Comparison of ENCODE assay signal across 8 mouse cellular contexts in the genomic region with DNA sequence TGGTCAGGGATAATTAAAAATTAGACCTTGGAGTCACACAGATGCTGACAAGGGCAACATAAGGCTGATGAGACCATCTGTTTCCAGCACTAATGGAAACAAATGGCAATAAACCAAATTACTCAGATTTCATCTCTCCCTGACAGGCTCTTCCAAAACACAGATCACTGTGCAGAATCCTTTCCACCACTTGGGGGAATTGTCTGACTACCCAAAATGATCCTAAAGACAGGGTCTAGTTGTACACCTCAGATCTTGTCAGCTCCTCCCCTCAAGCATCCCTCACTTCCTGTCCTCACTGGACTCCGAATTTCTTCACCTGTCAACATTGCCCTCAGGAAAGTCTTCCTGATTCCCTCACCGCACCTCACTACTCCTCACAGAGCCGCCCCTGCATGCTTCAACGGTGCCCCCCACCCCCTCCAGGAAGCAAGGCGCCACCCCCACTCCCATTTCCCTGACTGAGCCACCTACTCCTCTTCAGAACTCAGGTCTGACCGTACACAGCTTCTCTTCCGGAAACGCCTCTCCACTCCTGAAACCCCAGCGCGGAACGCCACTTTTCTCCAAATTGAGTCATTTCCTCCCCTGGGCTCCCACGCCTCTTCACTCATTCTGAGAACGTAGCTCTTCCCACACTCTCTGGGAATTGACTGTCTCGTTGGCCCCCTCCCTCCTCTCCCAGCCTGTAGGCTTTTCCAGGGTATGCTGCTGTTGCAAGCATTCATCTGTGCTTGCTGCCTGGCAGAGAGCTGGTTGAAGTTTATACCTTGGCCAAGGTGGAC.
A peak's percentile ranks its signal among the peaks of the same experiment; 100 is the strongest.
DNase-seq lines count a peak whose midpoint lies in the region; ATAC-seq lines count a peak whose summit lies in the region.

No protein-coding gene starts in this region.

- H3K27ac ChIP-seq in kidney, embryonic 15.5 days, result no peak overlapping the region
- no peak overlapping the region for H3K27ac ChIP-seq in limb, embryonic 15.5 days
- H3K27ac ChIP-seq in forebrain, embryonic 14.5 days (ENCODE audit: low read depth, low read length), result no peak overlapping the region

- H3K9ac ChIP-seq in kidney, embryonic 15.5 days, result peak overlapping the region; percentile 15; the same call in 1 of the 2 replicates
- no peak overlapping the region for H3K9ac ChIP-seq in limb, embryonic 15.5 days
- no peak overlapping the region for H3K9ac ChIP-seq in forebrain, embryonic 14.5 days (ENCODE audit: low read length)

- H3K36me3 ChIP-seq in kidney, embryonic 15.5 days, result no peaks in the 10 kb centered on the region
- H3K36me3 ChIP-seq in limb, embryonic 15.5 days, result no peaks in the 10 kb centered on the region
- H3K36me3 ChIP-seq in forebrain, embryonic 14.5 days (ENCODE audit: control insufficient read depth, insufficient read depth, low read length), result no peaks in the 10 kb centered on the region

- WGBS in kidney, embryonic 15.5 days, result 12% methylated on average over 14 of the region's 14 CpGs
- WGBS in limb, embryonic 15.5 days, result 41% methylated on average over 14 of the region's 14 CpGs
- 84% methylated on average over 14 of the region's 14 CpGs for WGBS in forebrain, embryonic 14.5 days

- H3K4me3 ChIP-seq in kidney, embryonic 15.5 days (replicated peaks), result peak overlapping the region; percentile 40
- H3K4me3 ChIP-seq in limb, embryonic 15.5 days, result peak overlapping the region; percentile 18
- no peak overlapping the region for H3K4me3 ChIP-seq in forebrain, embryonic 14.5 days (ENCODE audit: low read depth, low read length)

- no peak for DNase-seq in kidney, adult 9 months
- DNase-seq in ES-CJ7 (ENCODE audit: low read depth, low spot score) (peak; percentile 17), adipocyte (ENCODE audit: low spot score) (no peak)
- peak; percentile 30 to 80 for DNase-seq in frontal cortex, adult 2 months (ENCODE audit: extremely low spot score in 1 of 2, low spot score in 1 of 2)
- no peak for DNase-seq in urinary bladder, adult 18-20 months (ENCODE audit: low spot score in 2 of 2)
- DNase-seq in forebrain, embryonic 14.5 days (ENCODE audit: low spot score), result no peak

- H3K9me3 ChIP-seq in kidney, embryonic 15.5 days (replicated peaks), result no peaks in the 10 kb centered on the region
- no peaks in the 10 kb centered on the region for H3K9me3 ChIP-seq in limb, embryonic 15.5 days
- no peaks in the 10 kb centered on the region for H3K9me3 ChIP-seq in forebrain, embryonic 14.5 days (replicated peaks; ENCODE audit: control insufficient read depth, low read length)

- H3K4me2 ChIP-seq in kidney, embryonic 15.5 days, result peak overlapping the region; percentile 65
- peak overlapping the region; percentile 32 for H3K4me2 ChIP-seq in limb, embryonic 15.5 days
- H3K4me2 ChIP-seq in forebrain, embryonic 14.5 days (ENCODE audit: low read length), result no peak overlapping the region

- ATAC-seq in kidney, embryonic 15.5 days (replicated peaks; ENCODE audit: low FRiP score), result peak; percentile 82
- no peak for ATAC-seq in limb, embryonic 15.5 days (ENCODE audit: insufficient number of reproducible peaks, low FRiP score, low TSS enrichment, low read depth)
- ATAC-seq in forebrain, embryonic 14.5 days, result no peak

- H3K27me3 ChIP-seq in kidney, embryonic 15.5 days, result no peaks in the 10 kb centered on the region
- H3K27me3 ChIP-seq in limb, embryonic 15.5 days, result no peaks in the 10 kb centered on the region
- no peaks in the 10 kb centered on the region for H3K27me3 ChIP-seq in forebrain, embryonic 14.5 days (replicated peaks; ENCODE audit: control insufficient read depth, insufficient read depth, low read length)

- H3K4me1 ChIP-seq in kidney, embryonic 15.5 days, result peaks cover 8% of the 10 kb centered on the region
- peaks cover 4% of the 10 kb centered on the region; the same call in 1 of the 2 replicates for H3K4me1 ChIP-seq in limb, embryonic 15.5 days
- H3K4me1 ChIP-seq in forebrain, embryonic 14.5 days (ENCODE audit: control insufficient read depth, insufficient read depth, low read length), result no peaks in the 10 kb centered on the region

Comparison
In these comparisons a context has a peak if more than half of its experiments do, and no peak if none do; other contexts are left out.
1. DNase-seq: peak in ES-CJ7 (single experiment) and frontal cortex, adult 2 months (2 of 2); none in kidney, adult 9 months (single experiment), urinary bladder, adult 18-20 months (0 of 2), adipocyte (single experiment) and forebrain, embryonic 14.5 days (single experiment).